Mouse (Mus musculus) kidney, adult 2 months (tissue): Measurements from ENCODE around the gene Mpeg1.

Experiments
- CTCF ChIP-seq: fragments of 200-500 bp; conservative IDR thresholded peaks from 2 replicates; pipeline ENCODE4 v1.5.1; 2011; ENCODE audit warnings: low read depth, mild to moderate bottlenecking, control low read depth, low read length, moderate library complexity, mixed read lengths; ENCODE audit not compliant: insufficient read depth, insufficient read length
- POLR2A ChIP-seq: fragments of 200-500 bp; IDR thresholded peaks from one replicate; pipeline ENCODE4 v1.6.1; 2011; ENCODE audit warnings: low read depth, low read length, control low read depth

DNA sequence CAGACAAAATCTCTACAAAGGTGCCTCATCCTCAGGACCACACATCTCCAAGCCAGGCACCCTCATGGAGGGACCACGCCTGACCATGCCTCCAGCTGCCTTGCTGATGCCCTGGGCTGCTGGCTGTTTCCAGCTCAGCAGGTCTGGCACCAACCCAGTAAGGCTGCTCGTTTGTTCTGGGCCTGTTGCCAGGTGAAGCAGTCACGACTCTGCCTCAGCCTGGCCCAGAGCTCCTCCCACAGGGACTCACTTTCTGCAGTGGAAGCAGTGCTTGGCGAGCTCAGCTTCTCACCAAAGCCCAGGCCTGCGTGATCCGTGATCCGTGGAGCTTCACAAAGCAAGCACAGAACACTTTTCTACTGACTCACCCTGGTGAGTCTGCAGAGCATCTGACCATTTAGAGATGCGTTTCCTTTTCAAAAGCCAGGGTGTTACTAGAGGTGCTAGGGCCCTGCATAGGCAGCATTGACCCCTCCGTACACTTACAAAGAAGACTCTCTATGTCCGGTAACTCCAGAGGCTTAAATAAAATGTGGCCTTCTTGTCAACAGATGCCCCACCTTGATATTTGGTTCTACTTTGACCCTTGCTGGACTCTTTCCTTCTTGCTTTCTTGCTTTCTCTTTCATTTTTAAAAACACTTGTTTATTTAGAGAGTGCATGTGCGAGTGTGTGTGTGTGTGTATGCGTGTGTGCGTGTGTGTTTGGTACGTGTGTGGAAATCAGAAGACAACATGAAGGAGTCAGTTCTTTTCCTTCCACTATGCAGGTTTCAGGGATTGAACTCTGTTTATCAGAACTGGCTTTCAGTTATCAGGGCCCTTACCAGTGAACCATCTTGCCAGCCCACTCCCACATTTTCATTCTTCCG is 15.0 kb downstream of the Mpeg1 start:
- TF ChIP-seq POLR2A (no peak), CTCF (no peak)
